Mouse (Mus musculus) liver, embryonic 11.5 days (tissue): ENCODE measurements around the gene Sorcs2. TPM values are rescaled to one million over a fixed set of nuclear protein-coding genes. Genes with fewer than 3 reads are reported as not detected.

Experiments
- ATAC-seq: fragments of 200-750 bp; cut with Nextera tagmentation; replicated peaks from 2 replicates; pipeline ENCODE4 v1.8.0; 2017; ENCODE audit warnings: moderate number of reproducible peaks, mild to moderate bottlenecking, moderate TSS enrichment, moderate library complexity; ENCODE audit not compliant: low FRiP score
- DNase-seq: peaks from one replicate; pipeline ENCODE4 v3.0.0-alpha.2; 2017; ENCODE audit warnings: low spot score
- H3K27ac ChIP-seq: fragments of 300-500 bp; sonication (generic); 2 replicates; pipeline ENCODE4 v1.5.1; 2014; ENCODE audit warnings: mild to moderate bottlenecking, low read depth, low read length, control low read depth
- H3K27me3 ChIP-seq: fragments of 300-500 bp; sonication (generic); replicated peaks from 2 replicates; pipeline ENCODE4 v1.6.1; 2014; ENCODE audit warnings: low read length, mixed read lengths; ENCODE audit not compliant: control insufficient read depth, insufficient read depth
- H3K36me3 ChIP-seq: fragments of 300-500 bp; sonication (generic); 2 replicates; pipeline ENCODE4 v1.6.1; 2014; ENCODE audit warnings: mild to moderate bottlenecking, low read length, moderate library complexity, mixed read lengths; ENCODE audit not compliant: control insufficient read depth, insufficient read depth
- H3K4me1 ChIP-seq: fragments of 300-500 bp; sonication (generic); replicated peaks from 2 replicates; pipeline ENCODE4 v1.6.1; 2014; ENCODE audit warnings: low read length, mixed read lengths; ENCODE audit not compliant: control insufficient read depth, insufficient read depth
- H3K4me2 ChIP-seq: fragments of 300-500 bp; sonication (generic); 2 replicates; pipeline ENCODE4 v1.6.1; 2014; ENCODE audit warnings: mild to moderate bottlenecking, control low read depth, moderate library complexity
- H3K4me3 ChIP-seq: fragments of 300-500 bp; sonication (generic); 2 replicates; pipeline ENCODE4 v1.5.1; 2014; ENCODE audit warnings: low read depth, low read length, control low read depth
- H3K9ac ChIP-seq: fragments of 300-500 bp; sonication (generic); 2 replicates; pipeline ENCODE4 v1.6.1; 2014; ENCODE audit warnings: low read depth, low read length, control low read depth
- H3K9me3 ChIP-seq: fragments of 300-500 bp; sonication (generic); 2 replicates; pipeline ENCODE4 v1.6.1; 2016; ENCODE audit warnings: low read length, inconsistent platforms, mixed read lengths; ENCODE audit not compliant: control insufficient read depth
- WGBS: fragments of 180-500 bp; shearing (Covaris S2); extraction: QIAGEN DNeasy Blood & Tissue Kit; methylation state at CpG from one replicate; pipeline ENCODE4 v1.1.7; 2014; 5-methylcytosine and 5-hydroxymethylcytosine counted together
- polyA plus RNA-seq: library from polyadenylated mRNA; unstranded; fragments of >200 nt; fragmentation: Nextera tagmentation; extraction: Ambion mirVana; gene quantifications from 2 replicates; pipeline ENCODE4 v1.2.1, GENCODE M21; 2014

Sorcs2 gene
- polyA plus RNA-seq, 1 experiment from 2014 or later = 2.2 TPM

GRCm38 (mm10) chr5:36141676-36142255 is 256.2 kb downstream of the Sorcs2 start:
- 73% methylated on average over 6 of the region's 6 CpGs for WGBS
- no peak overlapping the region for H3K4me2 ChIP-seq
- H3K9me3 ChIP-seq = no peaks in the 10 kb centered on the region
- ATAC-seq = no peak
- no peaks in the 10 kb centered on the region for H3K27me3 ChIP-seq
- no peak for DNase-seq
- no peaks in the 10 kb centered on the region; the same call in 1 of the 2 replicates for H3K4me1 ChIP-seq
- no peak overlapping the region for H3K4me3 ChIP-seq
- no peak overlapping the region for H3K9ac ChIP-seq
- no peaks in the 10 kb centered on the region for H3K36me3 ChIP-seq
- H3K27ac ChIP-seq = no peak overlapping the region

GRCm38 (mm10) chr5:36141112-36141511 is 256.8 kb downstream of the Sorcs2 start:
- H3K4me1 ChIP-seq = no peaks in the 10 kb centered on the region; the same call in 1 of the 2 replicates
- H3K4me2 ChIP-seq = no peak overlapping the region
- H3K36me3 ChIP-seq = no peaks in the 10 kb centered on the region
- H3K27ac ChIP-seq = no peak overlapping the region
- no peaks in the 10 kb centered on the region for H3K27me3 ChIP-seq
- WGBS = 87% methylated on average over 4 of the region's 4 CpGs
- no peak for ATAC-seq
- H3K9ac ChIP-seq = no peak overlapping the region
- no peak overlapping the region for H3K4me3 ChIP-seq
- H3K9me3 ChIP-seq = no peaks in the 10 kb centered on the region
- DNase-seq = no peak

GRCm38 (mm10) chr5:36139766-36140165 is 258.2 kb downstream of the Sorcs2 start:
- H3K4me2 ChIP-seq = no peak overlapping the region
- H3K27me3 ChIP-seq = no peaks in the 10 kb centered on the region
- H3K9ac ChIP-seq = no peak overlapping the region
- no peak overlapping the region for H3K4me3 ChIP-seq
- WGBS = 68% methylated on average over 6 of the region's 6 CpGs
- no peak overlapping the region for H3K27ac ChIP-seq
- DNase-seq (no peak), ATAC-seq (no peak)
- no peaks in the 10 kb centered on the region for H3K9me3 ChIP-seq
- no peaks in the 10 kb centered on the region for H3K36me3 ChIP-seq
- no peaks in the 10 kb centered on the region; the same call in none of the 2 replicates for H3K4me1 ChIP-seq

DNA sequence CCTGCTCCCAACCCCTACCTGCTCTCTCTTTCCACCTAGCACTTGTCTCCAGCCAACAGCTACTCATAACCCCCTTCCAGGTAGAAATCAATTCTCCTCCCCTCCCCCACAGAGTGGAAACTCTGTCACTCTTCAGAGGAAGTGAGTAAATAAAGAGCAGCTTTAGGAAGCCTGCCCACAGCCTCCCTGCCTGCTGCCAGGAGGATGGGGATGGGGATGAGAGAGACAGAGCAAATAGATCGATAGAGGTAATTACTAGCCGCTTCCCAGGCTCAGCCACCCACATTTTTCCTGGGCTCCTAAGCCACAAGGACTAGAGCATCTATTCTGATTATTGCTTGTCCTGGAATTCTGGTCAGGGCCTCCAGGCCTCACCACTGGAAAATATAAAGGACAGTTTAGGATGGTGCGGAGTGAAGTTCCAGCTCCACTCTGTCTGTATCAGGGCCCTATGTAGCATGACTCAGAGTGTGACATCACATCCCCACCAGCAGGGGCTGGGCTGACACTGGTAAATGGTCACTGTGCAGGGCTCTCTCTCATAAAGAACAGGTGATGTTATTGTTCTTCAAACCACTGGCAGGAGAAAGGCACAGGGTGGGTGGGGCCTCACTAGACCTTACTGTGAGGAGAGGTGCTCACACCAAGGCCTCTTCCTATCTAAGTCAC is 261.9 kb downstream of the Sorcs2 start:
- DNase-seq (no peak), ATAC-seq (no peak)
- no peaks in the 10 kb centered on the region for H3K27me3 ChIP-seq
- no peak overlapping the region for H3K4me2 ChIP-seq
- no peaks in the 10 kb centered on the region; the same call in none of the 2 replicates for H3K4me1 ChIP-seq
- no peak overlapping the region for H3K4me3 ChIP-seq
- no peak overlapping the region for H3K27ac ChIP-seq
- 75% methylated on average over 3 of the region's 3 CpGs for WGBS
- H3K9me3 ChIP-seq = no peaks in the 10 kb centered on the region
- H3K36me3 ChIP-seq = no peaks in the 10 kb centered on the region
- no peak overlapping the region for H3K9ac ChIP-seq

DNA sequence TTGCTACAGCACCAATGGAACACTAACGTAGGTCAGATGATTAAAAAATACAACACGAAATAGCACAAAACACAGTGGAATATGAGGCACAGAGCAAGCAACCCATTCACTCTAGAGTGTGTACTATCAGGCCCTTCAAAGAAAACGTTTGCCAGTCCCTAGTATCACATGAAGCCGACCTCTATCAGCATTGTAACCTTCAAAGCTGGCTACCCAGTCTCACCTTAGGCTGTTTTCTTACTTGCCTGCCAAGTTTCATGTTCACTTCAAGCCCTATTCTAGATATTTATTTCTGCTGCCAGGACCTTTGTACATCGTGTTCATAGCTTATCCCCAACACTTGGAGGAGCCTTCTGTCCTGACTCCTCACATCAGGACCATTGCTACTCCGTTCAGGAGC is 263.6 kb downstream of the Sorcs2 start:
- no peaks in the 10 kb centered on the region for H3K36me3 ChIP-seq
- DNase-seq = no peak
- ATAC-seq = no peak
- no peak overlapping the region for H3K4me3 ChIP-seq
- H3K9ac ChIP-seq = no peak overlapping the region
- WGBS = 62% methylated on average over 6 of the region's 6 CpGs
- H3K4me1 ChIP-seq = no peaks in the 10 kb centered on the region; the same call in none of the 2 replicates
- H3K9me3 ChIP-seq = no peaks in the 10 kb centered on the region
- no peak overlapping the region for H3K27ac ChIP-seq
- no peaks in the 10 kb centered on the region for H3K27me3 ChIP-seq
- H3K4me2 ChIP-seq = no peak overlapping the region

DNA sequence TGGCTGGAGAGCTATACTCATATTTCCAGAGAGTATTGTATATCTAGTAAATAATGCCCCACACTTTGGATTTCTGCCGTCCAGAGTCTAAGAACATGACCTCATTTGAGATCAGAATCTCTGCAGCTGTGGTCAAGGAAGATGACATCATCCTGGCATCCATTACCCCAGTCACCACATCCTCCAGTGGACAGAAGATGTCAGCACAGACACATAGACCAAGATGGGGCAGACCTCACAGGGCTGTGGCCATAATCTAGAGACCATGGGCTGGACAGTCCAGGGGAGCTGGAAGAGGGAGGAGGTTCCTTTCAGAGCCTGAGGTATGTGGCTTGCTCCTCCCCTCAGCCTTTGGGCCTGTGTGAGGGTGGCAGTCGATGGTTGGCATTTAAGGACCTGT is 264.0 kb downstream of the Sorcs2 start:
- 50% methylated on average over 2 of the region's 2 CpGs for WGBS
- Histone ChIP-seq H3K4me3 (no peak overlapping the region), H3K9ac (no peak overlapping the region), H3K9me3 (no peaks in the 10 kb centered on the region), H3K4me1 (no peaks in the 10 kb centered on the region; the same call in none of the 2 replicates), H3K27me3 (no peaks in the 10 kb centered on the region), H3K36me3 (no peaks in the 10 kb centered on the region), H3K4me2 (no peak overlapping the region), H3K27ac (no peak overlapping the region)
- ATAC-seq (no peak), DNase-seq (no peak)

GRCm38 (mm10) chr5:36130393-36131011 is 267.4 kb downstream of the Sorcs2 start:
- ATAC-seq (no peak), DNase-seq (no peak)
- no peak overlapping the region for H3K4me2 ChIP-seq
- no peak overlapping the region for H3K27ac ChIP-seq
- no peak overlapping the region for H3K9ac ChIP-seq
- H3K36me3 ChIP-seq = no peaks in the 10 kb centered on the region
- H3K9me3 ChIP-seq = no peaks in the 10 kb centered on the region
- WGBS = 55% methylated on average over 8 of the region's 8 CpGs
- no peaks in the 10 kb centered on the region; the same call in 1 of the 2 replicates for H3K4me1 ChIP-seq
- no peak overlapping the region for H3K4me3 ChIP-seq
- no peaks in the 10 kb centered on the region for H3K27me3 ChIP-seq

DNA sequence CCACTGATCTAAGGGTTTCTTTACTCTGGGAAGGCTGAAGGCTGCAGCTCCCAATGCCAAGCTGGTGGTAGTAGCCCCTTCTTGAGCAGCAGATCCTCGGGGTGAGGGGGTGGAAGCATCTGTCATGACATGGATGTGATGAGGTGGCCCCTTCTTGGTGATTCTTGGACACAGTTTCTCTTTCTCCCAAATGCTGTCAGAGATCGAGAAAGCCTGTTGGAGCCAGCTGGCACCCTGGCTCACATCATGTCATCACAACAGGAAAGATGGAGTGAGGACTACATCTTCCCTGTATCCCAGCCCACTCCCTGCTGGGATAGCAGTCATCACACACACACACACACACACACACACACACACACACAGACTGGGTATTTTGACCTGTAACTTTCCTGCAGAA is 268.3 kb downstream of the Sorcs2 start:
- DNase-seq (no peak), ATAC-seq (no peak)
- Histone ChIP-seq H3K4me2 (no peak overlapping the region), H3K36me3 (no peaks in the 10 kb centered on the region), H3K27ac (no peak overlapping the region), H3K4me1 (no peaks in the 10 kb centered on the region), H3K9ac (no peak overlapping the region), H3K4me3 (no peak overlapping the region), H3K27me3 (no peaks in the 10 kb centered on the region), H3K9me3 (no peaks in the 10 kb centered on the region)
- WGBS = 63% methylated on average over 2 of the region's 2 CpGs

DNA sequence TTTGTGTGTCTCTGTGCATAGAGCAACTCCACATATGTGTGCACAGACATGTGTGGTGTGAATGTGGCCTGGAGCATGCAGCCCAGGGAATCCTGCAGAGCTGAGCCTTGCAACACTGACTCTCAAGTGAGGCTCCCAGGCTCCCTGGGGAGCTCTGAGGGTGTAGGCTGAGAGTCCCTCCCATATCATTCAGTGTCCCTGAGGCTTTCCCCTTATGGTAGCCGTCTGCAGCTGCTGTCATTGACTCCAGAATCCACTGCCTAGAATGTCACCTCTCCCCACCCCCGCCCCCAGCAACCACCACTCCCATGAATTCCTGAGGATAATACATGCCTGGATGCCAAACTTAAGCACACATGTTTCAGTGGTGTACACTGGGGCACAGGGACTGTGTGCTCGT is 269.4 kb downstream of the Sorcs2 start:
- no peak overlapping the region for H3K4me3 ChIP-seq
- H3K9ac ChIP-seq = no peak overlapping the region
- H3K9me3 ChIP-seq = no peaks in the 10 kb centered on the region
- H3K4me1 ChIP-seq = no peaks in the 10 kb centered on the region
- WGBS = 62% methylated on average over 3 of the region's 3 CpGs
- no peaks in the 10 kb centered on the region for H3K27me3 ChIP-seq
- no peak overlapping the region for H3K27ac ChIP-seq
- ATAC-seq (no peak), DNase-seq (no peak)
- no peaks in the 10 kb centered on the region for H3K36me3 ChIP-seq
- H3K4me2 ChIP-seq = no peak overlapping the region
